Mouse (Mus musculus) CH12.LX (cell line): Measurements from ENCODE around the gene A2m. TPM values are rescaled to one million over a fixed set of nuclear protein-coding genes. Genes with fewer than 3 reads are reported as not detected.
A peak's percentile ranks its signal among the peaks of the same experiment; 100 is the strongest.

Experiments
- DNase-seq: peaks from one replicate; pipeline ENCODE4 v3.0.0-alpha.2; 2013; ENCODE audit errors: extremely low read depth
- H3K27ac ChIP-seq: 2 replicates; pipeline ENCODE4 v1.5.1; 2012; ENCODE audit warnings: low read depth, mild to moderate bottlenecking, control low read depth, moderate library complexity; ENCODE audit not compliant: insufficient read depth
- H3K27me3 ChIP-seq: replicated peaks from 2 replicates; pipeline ENCODE3; 2012; ENCODE audit warnings: inconsistent platforms
- H3K36me3 ChIP-seq, 2 experiments: replicated peaks in 1 of 2; 2 replicates each; pipeline versions ENCODE3 to v1.6.1; 2012; ENCODE audit warnings: inconsistent platforms in 1 of 2, low read length in 1 of 2, mild to moderate bottlenecking in 1 of 2, mixed read lengths in 1 of 2, moderate library complexity in 1 of 2; ENCODE audit not compliant: control insufficient read depth in 1 of 2, insufficient read depth in 1 of 2
- H3K4me1 ChIP-seq, 2 experiments: 2 replicates each; pipeline ENCODE4 v1.6.1; 2012; ENCODE audit warnings: inconsistent platforms in 1 of 2, moderate library complexity in 1 of 2; ENCODE audit not compliant: insufficient read depth in 2 of 2, control insufficient read depth in 1 of 2
- H3K4me2 ChIP-seq: 2 replicates; pipeline ENCODE4 v1.6.1; 2012; ENCODE audit warnings: low read depth, mild to moderate bottlenecking, control low read depth; ENCODE audit not compliant: poor library complexity, insufficient read depth, severe bottlenecking
- H3K4me3 ChIP-seq, 3 experiments: fragments of 150-350 bp in 1 of 3; sonication (generic) in 1 of 3; replicated peaks in 1 of 3; 2 replicates each; pipeline versions ENCODE3 to v1.5.1; 2011 to 2012; ENCODE audit warnings: low read depth in 2 of 3, low read length in 2 of 3, mild to moderate bottlenecking in 2 of 3, moderate library complexity in 2 of 3, control low read depth in 1 of 3, improper control_type of control experiment in 1 of 3, inconsistent platforms in 1 of 3, mixed read lengths in 1 of 3; ENCODE audit not compliant: poor library complexity in 1 of 3
- H3K79me2 ChIP-seq: replicated peaks from 2 replicates; pipeline ENCODE4 v1.6.1; 2012; ENCODE audit warnings: mild to moderate bottlenecking, moderate library complexity; ENCODE audit not compliant: control insufficient read depth, poor library complexity, insufficient read depth, severe bottlenecking; ENCODE audit errors: extremely low read depth
- H3K9ac ChIP-seq: 2 replicates; pipeline ENCODE4 v1.6.1; 2012; ENCODE audit warnings: low read depth, mild to moderate bottlenecking, control low read depth, moderate library complexity; ENCODE audit not compliant: insufficient read depth
- H3K9me3 ChIP-seq: replicated peaks from 2 replicates; pipeline ENCODE3; 2012; ENCODE audit warnings: low read length, inconsistent platforms, mixed read lengths
- CHD1 ChIP-seq: IDR thresholded peaks from 2 replicates; pipeline ENCODE4 v1.6.1; 2012; ENCODE audit warnings: low read depth, low read length, improper control_type of control experiment, inconsistent platforms
- CHD2 ChIP-seq: IDR thresholded peaks from 2 replicates; pipeline ENCODE4 v1.6.1; 2011; ENCODE audit warnings: low read length, improper control_type of control experiment
- CTCF ChIP-seq, 2 experiments: IDR thresholded peaks in 1 of 2; conservative IDR thresholded peaks in 1 of 2; 2 replicates each; pipeline ENCODE4 v1.5.1; 2011 to 2012; ENCODE audit warnings: low read depth in 2 of 2, low read length in 2 of 2, improper control_type of control experiment in 1 of 2, inconsistent platforms in 1 of 2, mild to moderate bottlenecking in 1 of 2, moderate library complexity in 1 of 2
- JUND ChIP-seq: conservative IDR thresholded peaks from 2 replicates; pipeline ENCODE4 v1.6.1; 2011; ENCODE audit warnings: low read depth, low read length, improper control_type of control experiment
- KAT2A ChIP-seq: IDR thresholded peaks from 2 replicates; pipeline ENCODE4 v1.6.1; 2012; ENCODE audit warnings: low read length, improper control_type of control experiment, inconsistent platforms; ENCODE audit not compliant: insufficient replicate concordance
- MAFK ChIP-seq: IDR thresholded peaks from 2 replicates; pipeline ENCODE4 v1.6.1; 2011; ENCODE audit warnings: low read length, improper control_type of control experiment; ENCODE audit not compliant: insufficient replicate concordance
- MAX ChIP-seq: IDR thresholded peaks from 2 replicates; pipeline ENCODE4 v1.6.1; 2011; ENCODE audit warnings: low read length, improper control_type of control experiment
- MAZ ChIP-seq: IDR thresholded peaks from 2 replicates; pipeline ENCODE4 v1.6.1; 2012; ENCODE audit warnings: low read depth, mild to moderate bottlenecking, inconsistent platforms, low read length, improper control_type of control experiment, moderate library complexity
- MEF2A ChIP-seq: IDR thresholded peaks from 2 replicates; pipeline ENCODE4 v1.6.1; 2014; ENCODE audit warnings: low read depth, mild to moderate bottlenecking, inconsistent platforms, low read length, improper control_type of control experiment, borderline replicate concordance
- MXI1 ChIP-seq: IDR thresholded peaks from 2 replicates; pipeline ENCODE4 v1.6.1; 2011; ENCODE audit warnings: mild to moderate bottlenecking, low read depth, low read length, improper control_type of control experiment
- PAX5 ChIP-seq: IDR thresholded peaks from 2 replicates; pipeline ENCODE4 v1.6.1; 2012; ENCODE audit warnings: low read length, inconsistent platforms, mixed read lengths
- RAD21 ChIP-seq: IDR thresholded peaks from 2 replicates; pipeline ENCODE4 v1.6.1; 2011; ENCODE audit warnings: low read depth, mild to moderate bottlenecking, low read length, improper control_type of control experiment, moderate library complexity
- SIN3A ChIP-seq: IDR thresholded peaks from 2 replicates; pipeline ENCODE4 v1.6.1; 2012; ENCODE audit warnings: low read length, improper control_type of control experiment, inconsistent platforms
- SMC3 ChIP-seq: IDR thresholded peaks from 2 replicates; pipeline ENCODE4 v1.6.1; 2011; ENCODE audit warnings: low read depth, low read length, improper control_type of control experiment
- TCF12 ChIP-seq: IDR thresholded peaks from 2 replicates; pipeline ENCODE4 v1.6.1; 2014; ENCODE audit warnings: low read depth, mild to moderate bottlenecking, inconsistent platforms, low read length, improper control_type of control experiment
- USF2 ChIP-seq: conservative IDR thresholded peaks from 2 replicates; pipeline ENCODE4 v1.6.1; 2011; ENCODE audit warnings: low read depth, low read length, improper control_type of control experiment
- ZKSCAN1 ChIP-seq: IDR thresholded peaks from 2 replicates; pipeline ENCODE4 v1.6.1; 2012; ENCODE audit warnings: low read depth, inconsistent platforms, low read length, improper control_type of control experiment, borderline replicate concordance
- ZMIZ1 ChIP-seq: IDR thresholded peaks from 2 replicates; pipeline ENCODE4 v1.6.1; 2012; ENCODE audit warnings: low read depth, mild to moderate bottlenecking, inconsistent platforms, low read length, improper control_type of control experiment
- dilution Hi-C: fragments of 300-500 bp; cut with MboI; formaldehyde crosslinking; loops from 2 replicates; pipeline ENCODE4 v1.14.3; 2020; ENCODE audit warnings: low sequenced_read_pairs; ENCODE audit not compliant: extremely low pct_unique_long_range_greater_than_20kb, extremely low pct_ligation_motif_present
- in situ Hi-C: fragments of 300-500 bp; cut with MboI; formaldehyde crosslinking; loops from 3 replicates; pipeline ENCODE4 v1.14.3; 2019; ENCODE audit warnings: low sequenced_read_pairs, low pct_ligation_motif_present, low pct_unique_long_range_greater_than_20kb, mixed read lengths
- polyA plus RNA-seq: library from polyadenylated mRNA; unstranded; fragments of >175 nt; gene quantifications from 2 replicates; pipeline ENCODE4 v1.2.1, GENCODE M21; 2012; ENCODE audit warnings: low read depth; ENCODE audit not compliant: insufficient read length
- total RNA-seq, 2 experiments: library from RNA; depleted of rRNA; stranded (reverse); fragments of 300-350 nt in 1 of 2; fragments of >200 nt in 1 of 2; gene quantifications; 2 replicates each; pipeline ENCODE4 v1.2.3; 2012 to 2014

A2m gene
- total and polyA plus RNA-seq, 3 experiments, result not detected

- H3K4me2 ChIP-seq, result no peak overlapping the region
- H3K4me3 ChIP-seq, result no peak overlapping the region
- no peaks in the 10 kb centered on the region for H3K4me1 ChIP-seq
- no peaks in the 10 kb centered on the region for H3K9me3 ChIP-seq
- no peak for TF ChIP-seq ZMIZ1
- TF ChIP-seq MAZ, result no peak
- TF ChIP-seq CHD1, result no peak
- no peak for TF ChIP-seq PAX5
- TF ChIP-seq MXI1, result no peak
- TF ChIP-seq, all 38 proteins: peak for 0
- Histone ChIP-seq H3K27ac (no peak overlapping the region), H3K27me3 (peaks cover 56% of the 10 kb centered on the region), H3K79me2 (no peaks in the 10 kb centered on the region), H3K36me3 (no peaks in the 10 kb centered on the region), H3K9ac (no peak overlapping the region)
- in situ Hi-C loops (no loop called here), dilution Hi-C loops (no loop called here)
- no peak for DNase-seq
Measured at GRCm38 (mm10) chr6:121600927-121601326, 34.2 kb upstream of the A2m start.

GRCm38 (mm10) chr6:121607861-121608260, 27.3 kb upstream of the A2m start:
- Histone ChIP-seq H3K9ac (no peak overlapping the region), H3K9me3 (no peaks in the 10 kb centered on the region), H3K27ac (no peak overlapping the region), H3K79me2 (no peaks in the 10 kb centered on the region), H3K4me2 (no peak overlapping the region), H3K27me3 (peaks cover 72% of the 10 kb centered on the region), H3K4me3 (no peak overlapping the region), H3K36me3 (no peaks in the 10 kb centered on the region), H3K4me1 (no peaks in the 10 kb centered on the region)
- dilution Hi-C loops, result no loop called here
- TF ChIP-seq MEF2A (no peak), CHD1 (no peak), PAX5 (no peak), TCF12 (no peak), KAT2A (no peak), RAD21 (no peak), CHD2 (no peak), MAFK (no peak), MAX (no peak), USF2 (no peak), JUND (no peak), MAZ (no peak)
- in situ Hi-C loops, result no loop called here
- no peak for DNase-seq

GRCm38 (mm10) chr6:121611796-121612195, 23.4 kb upstream of the A2m start:
- dilution Hi-C loops, result no loop called here
- peak; percentile 2 for DNase-seq
- Histone ChIP-seq H3K4me2 (no peak overlapping the region), H3K36me3 (no peaks in the 10 kb centered on the region), H3K4me3 (no peak overlapping the region), H3K27me3 (peaks cover 65% of the 10 kb centered on the region), H3K79me2 (no peaks in the 10 kb centered on the region), H3K4me1 (no peaks in the 10 kb centered on the region), H3K9ac (no peak overlapping the region), H3K27ac (no peak overlapping the region), H3K9me3 (no peaks in the 10 kb centered on the region)
- in situ Hi-C loops, result no loop called here
- TF ChIP-seq ZKSCAN1 (no peak), SIN3A (no peak), RAD21 (peak; percentile 38), SMC3 (peak; percentile 51), CHD2 (no peak), CTCF (conservative IDR thresholded peaks at IDR 0.05 in 1 of 2, IDR thresholded peaks at IDR 0.05 in 1 of 2; ENCODE audit: low read depth in 2 of 2, low read length in 2 of 2) (peak; percentile 24 to 66; a peak in 2 of 4 replicates)
